Mouse (Mus musculus): Measurements from ENCODE around the gene Atf6. TPM values are rescaled to one million over a fixed set of nuclear protein-coding genes. Genes with fewer than 3 reads are reported as not detected.

Atf6 gene
- polyA plus RNA-seq (2015; fragmentation: Nextera tagmentation; extraction: Ambion mirVana), result 6.6 and 8.2 TPM in 2 replicates

GRCm38 (mm10) chr1:170867691-170868105, at the start of gene Atf6:
Gene Atf6 (minus strand): TSS chr1:170867771.
- ATAC-seq, result peak; percentile 83
- H3K4me3 ChIP-seq, result peak within 1 kb of the TSS; percentile 89
- H3K9me3 ChIP-seq (replicated peaks), result no peaks in the 10 kb centered on the region
- H3K27me3 ChIP-seq, result no peaks in the 10 kb centered on the region
- under 1% methylated on average over 25 of the region's 25 CpGs for WGBS
- peak within 1 kb of the TSS; percentile 86 for H3K9ac ChIP-seq
- H3K36me3 ChIP-seq (ENCODE audit: poor library complexity, severe bottlenecking), result peaks cover 9% of the 10 kb centered on the region; the same call in 1 of the 2 replicates
- peak within 1 kb of the TSS; percentile 40; the same call in 1 of the 2 replicates for H3K27ac ChIP-seq
- H3K4me1 ChIP-seq, result peaks cover 16% of the 10 kb centered on the region
- peak within 1 kb of the TSS; percentile 89 for H3K4me2 ChIP-seq

DNA sequence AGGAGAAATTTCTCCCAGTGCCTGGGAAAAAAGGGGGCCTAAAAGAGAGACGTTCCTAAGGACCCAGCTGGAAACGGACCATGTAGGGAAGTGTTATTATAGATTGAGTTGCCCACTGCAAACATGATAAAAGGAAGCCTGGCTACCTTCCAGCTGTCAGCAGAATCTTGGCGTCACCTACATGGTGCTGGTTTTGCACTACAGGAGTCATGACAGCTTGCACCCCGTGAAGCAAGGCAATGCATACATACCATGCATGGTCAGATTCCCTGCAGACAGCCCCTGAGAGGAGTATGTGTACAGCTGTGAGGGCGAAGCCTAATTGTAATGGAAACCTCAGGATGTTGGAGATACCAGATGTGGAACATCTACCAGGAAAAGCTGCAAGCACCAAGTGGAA, 48.1 kb upstream of the Atf6 start:
- Histone ChIP-seq H3K4me3 (no peak overlapping the region), H3K36me3 (ENCODE audit: poor library complexity, severe bottlenecking) (no peaks in the 10 kb centered on the region), H3K9ac (no peak overlapping the region), H3K9me3 (replicated peaks) (no peaks in the 10 kb centered on the region), H3K4me2 (no peak overlapping the region), H3K4me1 (no peaks in the 10 kb centered on the region), H3K27ac (no peak overlapping the region), H3K27me3 (no peaks in the 10 kb centered on the region)
- WGBS, result 79% methylated on average over 5 of the region's 5 CpGs
- no peak for ATAC-seq

DNA sequence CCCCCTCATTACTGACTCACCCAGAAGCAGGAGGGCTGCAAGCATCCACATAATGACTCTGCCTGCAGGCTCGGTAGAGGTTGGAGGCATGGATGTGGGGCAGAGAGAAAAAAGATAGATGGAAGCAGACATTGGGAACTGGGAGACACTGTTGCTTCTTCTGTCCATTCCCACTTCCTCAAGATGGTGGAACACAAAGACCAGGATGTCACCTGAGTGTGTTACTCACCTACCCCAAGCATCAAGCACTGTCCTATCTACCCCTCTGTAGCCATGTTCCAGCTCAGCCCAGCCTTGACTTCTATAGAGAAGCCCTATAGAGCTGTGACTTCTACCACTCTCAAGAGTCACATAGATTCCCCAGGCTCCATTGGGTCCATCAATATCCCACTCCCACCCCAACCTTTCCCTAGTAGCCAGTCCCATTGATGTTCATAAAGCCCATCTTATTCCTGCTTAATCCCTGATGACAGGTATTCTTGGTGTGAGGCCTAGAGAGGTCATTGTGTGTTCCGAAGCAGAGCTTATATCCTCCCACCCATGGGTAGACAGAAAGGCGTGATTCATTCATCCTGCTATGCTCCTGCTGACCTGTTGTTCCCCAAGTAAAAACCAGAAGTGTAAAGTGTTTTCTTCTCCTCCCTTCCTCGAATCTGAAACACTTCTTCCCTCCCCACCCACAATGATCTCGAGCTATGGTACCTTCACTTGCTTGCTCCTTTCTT, 45.5 kb upstream of the Atf6 start, which contains the start of gene Fcrlb:
Fcrlb (minus strand) TSS at position 51 of the 725 bp plus-strand sequence.
- Histone ChIP-seq H3K27ac (no peak within 1 kb of the TSS), H3K36me3 (ENCODE audit: poor library complexity, severe bottlenecking) (no peaks in the 10 kb centered on the region), H3K9ac (no peak within 1 kb of the TSS), H3K27me3 (peaks cover 18% of the 10 kb centered on the region), H3K4me3 (no peak within 1 kb of the TSS), H3K4me2 (no peak within 1 kb of the TSS), H3K4me1 (peaks cover 8% of the 10 kb centered on the region), H3K9me3 (replicated peaks) (no peaks in the 10 kb centered on the region)
- whole genome bisulfite sequencing, result 56% methylated on average over 5 of the region's 5 CpGs
- no peak for ATAC-seq

GRCm38 (mm10) chr1:170911907-170912660, 44.5 kb upstream of the Atf6 start:
- Histone ChIP-seq H3K9me3 (replicated peaks) (no peaks in the 10 kb centered on the region), H3K27ac (no peak overlapping the region), H3K27me3 (peaks cover 28% of the 10 kb centered on the region), H3K4me1 (peaks cover 17% of the 10 kb centered on the region), H3K4me2 (no peak overlapping the region), H3K36me3 (ENCODE audit: poor library complexity, severe bottlenecking) (no peaks in the 10 kb centered on the region), H3K9ac (no peak overlapping the region), H3K4me3 (no peak overlapping the region)
- no peak for ATAC-seq
- 85% methylated on average over 11 of the region's 11 CpGs for WGBS

DNA sequence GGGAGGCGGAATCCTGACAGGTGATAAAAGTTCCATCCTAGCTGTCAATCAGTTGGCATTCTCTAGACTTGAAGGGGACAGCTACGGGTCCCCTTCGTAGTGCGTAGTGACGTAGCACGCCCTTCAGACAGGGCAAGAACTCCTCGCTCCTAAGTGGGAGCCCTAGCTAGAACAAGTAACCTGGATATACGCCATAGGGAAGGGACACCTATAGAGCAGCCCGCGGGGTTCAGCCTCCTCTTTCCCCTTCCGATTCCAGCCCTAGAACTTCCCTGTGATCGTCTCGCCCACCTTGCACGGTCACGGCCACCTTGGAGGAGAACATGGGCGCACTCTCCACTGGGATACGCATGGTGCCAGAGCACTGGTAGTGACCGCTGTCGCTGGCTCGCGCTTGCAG, 40.8 kb upstream of the Atf6 start:
- peak overlapping the region; percentile 68 for H3K9ac ChIP-seq
- ATAC-seq, result peak; percentile 68
- no peak overlapping the region for H3K27ac ChIP-seq
- H3K4me1 ChIP-seq, result peaks cover 17% of the 10 kb centered on the region
- WGBS, result 2% methylated on average over 21 of the region's 21 CpGs
- H3K36me3 ChIP-seq (ENCODE audit: poor library complexity, severe bottlenecking), result no peaks in the 10 kb centered on the region
- no peaks in the 10 kb centered on the region for H3K9me3 ChIP-seq (replicated peaks)
- peak overlapping the region; percentile 59 for H3K4me3 ChIP-seq
- peaks cover 52% of the 10 kb centered on the region for H3K27me3 ChIP-seq
- H3K4me2 ChIP-seq, result peak overlapping the region; percentile 96

DNA sequence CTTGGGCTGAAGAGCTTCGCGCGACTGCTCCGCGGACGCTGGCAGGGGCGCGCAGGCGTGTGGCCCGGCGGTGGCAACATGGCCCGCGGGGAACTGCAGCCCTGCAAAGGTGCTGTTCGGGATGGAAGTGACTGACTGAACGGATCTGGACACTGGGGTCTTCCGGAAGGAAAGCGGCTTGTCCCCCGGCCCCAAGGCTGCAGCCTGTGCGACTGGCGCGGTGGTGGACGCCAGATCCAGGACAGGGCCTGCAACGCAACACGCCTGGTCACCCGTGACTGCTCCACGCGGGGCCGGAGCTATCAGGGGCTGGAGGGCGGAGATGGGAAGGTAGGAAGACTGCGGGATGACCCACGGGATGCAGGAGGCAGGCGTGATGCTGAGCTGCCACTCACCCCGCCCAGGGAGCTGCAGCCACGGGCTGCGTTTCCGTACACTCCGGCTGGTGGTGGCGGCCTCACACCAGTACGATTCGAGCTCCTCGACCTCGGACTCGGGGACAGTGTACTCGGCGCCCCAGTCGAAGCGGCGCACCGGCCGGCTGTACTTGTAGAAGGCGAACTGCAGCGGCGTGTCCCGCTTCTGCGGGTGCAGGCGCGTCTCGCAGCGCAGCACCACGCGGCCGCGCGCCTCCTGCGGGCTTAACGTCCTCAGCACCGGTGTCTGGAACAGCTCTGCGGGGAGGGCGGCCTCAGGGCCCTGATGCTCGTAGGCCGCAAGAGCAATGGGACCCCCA, 40.1 kb upstream of the Atf6 start:
- peak; percentile 86 for ATAC-seq
- no peaks in the 10 kb centered on the region for H3K36me3 ChIP-seq (ENCODE audit: poor library complexity, severe bottlenecking)

GRCm38 (mm10) chr1:170907111-170907455, 39.5 kb upstream of the Atf6 start:
- Histone ChIP-seq H3K36me3 (ENCODE audit: poor library complexity, severe bottlenecking) (no peaks in the 10 kb centered on the region), H3K4me1 (peaks cover 17% of the 10 kb centered on the region), H3K9ac (peak overlapping the region; percentile 68), H3K27ac (no peak overlapping the region), H3K9me3 (replicated peaks) (no peaks in the 10 kb centered on the region), H3K4me3 (peak overlapping the region; percentile 59), H3K4me2 (peak overlapping the region; percentile 96), H3K27me3 (peaks cover 52% of the 10 kb centered on the region)
- ATAC-seq, result no peak
- 23% methylated on average over 11 of the region's 11 CpGs for WGBS

More for the DNA sequence above, 40.1 kb upstream of the Atf6 start:
- H3K4me2 ChIP-seq, result peak overlapping the region; percentile 96
- peaks cover 52% of the 10 kb centered on the region for H3K27me3 ChIP-seq
- H3K9ac ChIP-seq, result peak overlapping the region; percentile 68
- H3K27ac ChIP-seq, result no peak overlapping the region
- under 1% methylated on average over 71 of the region's 71 CpGs for WGBS
- H3K4me1 ChIP-seq, result peaks cover 17% of the 10 kb centered on the region
- H3K9me3 ChIP-seq (replicated peaks), result no peaks in the 10 kb centered on the region
- H3K4me3 ChIP-seq, result peak overlapping the region; percentile 59

DNA sequence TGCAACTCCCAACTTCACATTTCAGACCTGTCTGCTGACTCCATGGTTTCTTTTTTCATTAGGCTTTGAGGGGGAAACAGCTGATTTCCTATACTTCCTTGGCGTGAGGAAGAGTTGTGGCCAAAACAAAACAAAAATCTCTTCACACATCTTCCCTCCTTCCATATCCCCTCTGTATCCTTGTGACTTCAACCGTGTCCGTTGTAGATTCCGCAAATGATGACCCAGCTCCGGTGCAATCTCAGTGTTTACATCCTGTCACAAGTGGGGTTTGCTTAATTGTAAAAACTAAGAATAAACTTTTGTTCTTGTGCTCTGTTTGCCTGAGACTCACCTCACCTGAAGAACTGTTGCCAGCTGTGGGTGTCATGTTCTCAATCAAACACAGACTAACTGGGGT, 35.9 kb upstream of the Atf6 start:
- WGBS, result 78% methylated on average over 5 of the region's 5 CpGs
- H3K4me1 ChIP-seq, result peaks cover 14% of the 10 kb centered on the region
- H3K4me3 ChIP-seq, result no peak overlapping the region
- H3K9me3 ChIP-seq (replicated peaks), result no peaks in the 10 kb centered on the region
- H3K27ac ChIP-seq, result no peak overlapping the region
- H3K9ac ChIP-seq, result no peak overlapping the region
- ATAC-seq, result no peak
- H3K27me3 ChIP-seq, result peaks cover 40% of the 10 kb centered on the region
- no peaks in the 10 kb centered on the region for H3K36me3 ChIP-seq (ENCODE audit: poor library complexity, severe bottlenecking)
- H3K4me2 ChIP-seq, result no peak overlapping the region

DNA sequence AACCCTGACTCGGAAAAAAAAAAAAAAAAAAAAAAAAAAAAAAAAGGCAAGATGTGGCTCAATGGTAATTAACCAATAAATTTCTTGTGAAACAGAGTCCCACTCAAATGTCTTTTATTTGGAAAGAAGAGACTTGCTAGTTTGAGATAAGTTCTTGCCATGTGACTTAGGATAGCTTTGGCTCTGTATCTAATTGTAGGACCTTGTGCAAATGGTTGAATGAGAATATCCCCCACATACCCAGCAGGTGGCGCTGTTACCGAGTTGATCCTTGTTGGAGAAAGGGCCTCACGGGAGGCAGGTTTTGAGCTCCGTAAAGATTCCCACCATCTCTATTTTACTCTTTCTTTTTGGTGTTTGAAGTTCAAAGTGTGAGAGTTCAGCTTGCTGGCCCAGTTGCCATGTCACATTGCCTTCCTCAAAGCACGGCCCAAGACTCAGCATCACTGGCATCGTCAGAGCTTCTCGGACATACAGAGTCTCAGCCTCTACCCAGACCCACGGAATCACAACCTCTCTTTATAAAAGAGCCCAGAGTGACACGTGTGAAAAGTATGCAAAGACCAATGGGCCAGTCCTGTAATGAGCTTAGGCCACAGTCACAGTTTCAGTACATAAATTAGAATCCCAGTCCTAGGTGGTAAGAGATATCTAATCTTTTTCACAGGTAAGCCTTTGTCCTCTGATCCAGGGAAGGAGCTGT, 34.1 kb upstream of the Atf6 start:
- Histone ChIP-seq H3K27ac (no peak overlapping the region), H3K27me3 (peaks cover 22% of the 10 kb centered on the region), H3K4me1 (no peaks in the 10 kb centered on the region), H3K9ac (no peak overlapping the region), H3K36me3 (ENCODE audit: poor library complexity, severe bottlenecking) (no peaks in the 10 kb centered on the region), H3K9me3 (replicated peaks) (no peaks in the 10 kb centered on the region), H3K4me3 (no peak overlapping the region), H3K4me2 (peak overlapping the region; percentile 30; the same call in 1 of the 2 replicates)
- 27% methylated on average over 10 of the region's 10 CpGs for WGBS
- ATAC-seq, result peak; percentile 63

DNA sequence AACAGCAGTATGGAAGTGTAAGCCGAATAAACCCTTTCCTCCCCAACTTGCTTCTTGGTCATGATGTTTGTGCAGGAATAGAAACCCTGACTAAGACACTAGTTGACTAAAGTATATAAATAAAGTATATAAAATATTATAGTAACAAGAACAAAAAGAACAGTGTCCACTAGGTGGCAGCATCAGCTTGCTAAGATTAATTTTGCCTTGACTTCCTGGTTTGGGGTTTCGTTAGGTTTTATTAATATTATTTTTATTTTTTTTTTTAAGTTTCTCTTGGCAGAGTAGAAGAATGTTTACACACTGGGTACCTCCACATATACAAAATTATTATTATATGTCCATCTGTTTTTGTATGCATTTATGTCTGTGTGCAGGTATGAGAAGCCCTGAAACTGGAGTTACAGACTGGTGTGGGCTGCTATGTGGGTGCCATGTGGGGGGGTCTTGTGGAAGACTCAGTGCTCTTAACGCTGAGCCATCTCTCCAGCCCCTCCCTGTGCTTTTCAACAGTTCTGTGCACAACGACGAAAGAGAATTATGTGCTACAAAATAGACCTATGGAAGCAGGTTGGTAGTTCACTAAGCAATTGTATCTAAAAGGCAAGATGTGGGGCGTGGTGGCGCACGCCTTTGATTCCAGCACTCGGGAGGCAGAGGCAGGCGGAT, 33.4 kb upstream of the Atf6 start:
- no peaks in the 10 kb centered on the region for H3K9me3 ChIP-seq (replicated peaks)
- H3K27me3 ChIP-seq, result peaks cover 15% of the 10 kb centered on the region
- H3K36me3 ChIP-seq (ENCODE audit: poor library complexity, severe bottlenecking), result no peaks in the 10 kb centered on the region
- peak; percentile 50; the same call in 1 of the 2 replicates for ATAC-seq
- 38% methylated on average over 10 of the region's 10 CpGs for WGBS
- H3K27ac ChIP-seq, result no peak overlapping the region
- peak overlapping the region; percentile 12; the same call in 1 of the 2 replicates for H3K4me2 ChIP-seq
- no peak overlapping the region for H3K9ac ChIP-seq
- no peak overlapping the region for H3K4me3 ChIP-seq
- no peaks in the 10 kb centered on the region for H3K4me1 ChIP-seq

All from forebrain, embryonic 13.5 days (tissue).